Mouse (Mus musculus): Measurements from ENCODE around the gene Capn10.

- TF ChIP-seq POLR2A (IDR thresholded peaks at IDR 0.05; ENCODE audit: insufficient read depth, low read depth, low read length) (no peak), CTCF (IDR thresholded peaks at IDR 0.05) (no peak)
These were observed 48.9 kb downstream of the Capn10 start for GRCm38 (mm10) chr1:92982931-92983605.
